Mouse (Mus musculus) G1E (cell line): ENCODE results near the gene Zfp322a.

Source experiments
- CTCF ChIP-seq: IDR thresholded peaks from 2 replicates; pipeline ENCODE4 v1.5.1; 2012; ENCODE audit warnings: low read depth, low read length, inconsistent platforms, mixed read lengths
- GATA2 ChIP-seq: IDR thresholded peaks from 2 replicates; pipeline ENCODE4 v1.6.1; 2012; ENCODE audit warnings: low read depth, low read length, inconsistent platforms, borderline replicate concordance

- no peak for TF ChIP-seq CTCF
- no peak for TF ChIP-seq GATA2
Measured at GRCm38 (mm10) chr13:23361536-23361935, 7.5 kb downstream of the Zfp322a start.
